Mouse (Mus musculus): ENCODE results near the gene Pgam5. TPM values are rescaled to one million over a fixed set of nuclear protein-coding genes. Genes with fewer than 3 reads are reported as not detected.

Pgam5 gene
- polyA plus RNA-seq, 1 experiment from 2014 or later: 25.5 TPM

- no peaks in the 10 kb centered on the region for H3K27me3 ChIP-seq (replicated peaks; ENCODE audit: control insufficient read depth, insufficient read depth, low read length)
- no peak overlapping the region for H3K9ac ChIP-seq (ENCODE audit: low read depth, low read length)
- no peaks in the 10 kb centered on the region for H3K4me1 ChIP-seq (replicated peaks; ENCODE audit: control insufficient read depth, insufficient read depth, low read length)
- no peak for TF ChIP-seq CTCF (IDR thresholded peaks at IDR 0.05; ENCODE audit: low read depth)
- no peak overlapping the region for H3K4me3 ChIP-seq (ENCODE audit: low read depth, low read length)
- H3K4me2 ChIP-seq (replicated peaks; ENCODE audit: low read depth): no peak overlapping the region
- ATAC-seq: no peak
- no peaks in the 10 kb centered on the region for H3K36me3 ChIP-seq (ENCODE audit: control insufficient read depth, insufficient read depth)
- no peaks in the 10 kb centered on the region for H3K9me3 ChIP-seq (ENCODE audit: control insufficient read depth)
- H3K27ac ChIP-seq (ENCODE audit: low read depth, low read length): no peak overlapping the region
- WGBS: 95% methylated on average over 1 of the region's 1 CpGs
Measured at GRCm38 (mm10) chr5:110276910-110277309, 7.2 kb upstream of the Pgam5 start.

GRCm38 (mm10) chr5:110276391-110276790, 6.7 kb upstream of the Pgam5 start:
- ATAC-seq: no peak
- Histone ChIP-seq H3K36me3 (ENCODE audit: control insufficient read depth, insufficient read depth) (no peaks in the 10 kb centered on the region), H3K27ac (ENCODE audit: low read depth, low read length) (no peak overlapping the region), H3K9me3 (ENCODE audit: control insufficient read depth) (no peaks in the 10 kb centered on the region), H3K4me1 (replicated peaks; ENCODE audit: control insufficient read depth, insufficient read depth, low read length) (no peaks in the 10 kb centered on the region), H3K9ac (ENCODE audit: low read depth, low read length) (no peak overlapping the region), H3K27me3 (replicated peaks; ENCODE audit: control insufficient read depth, insufficient read depth, low read length) (no peaks in the 10 kb centered on the region), H3K4me3 (ENCODE audit: low read depth, low read length) (no peak overlapping the region), H3K4me2 (replicated peaks; ENCODE audit: low read depth) (no peak overlapping the region)
- TF ChIP-seq CTCF (IDR thresholded peaks at IDR 0.05; ENCODE audit: low read depth): no peak
- 79% methylated on average over 2 of the region's 2 CpGs for WGBS

- no peaks in the 10 kb centered on the region for H3K36me3 ChIP-seq (ENCODE audit: control insufficient read depth, insufficient read depth)
- no peak for ATAC-seq
- no peaks in the 10 kb centered on the region for H3K9me3 ChIP-seq (ENCODE audit: control insufficient read depth)
- H3K27ac ChIP-seq (ENCODE audit: low read depth, low read length): no peak overlapping the region
- no peak overlapping the region for H3K4me3 ChIP-seq (ENCODE audit: low read depth, low read length)
- H3K4me2 ChIP-seq (replicated peaks; ENCODE audit: low read depth): no peak overlapping the region
- no peaks in the 10 kb centered on the region for H3K27me3 ChIP-seq (replicated peaks; ENCODE audit: control insufficient read depth, insufficient read depth, low read length)
- 75% methylated on average over 2 of the region's 2 CpGs for WGBS
- no peak overlapping the region for H3K9ac ChIP-seq (ENCODE audit: low read depth, low read length)
- no peaks in the 10 kb centered on the region for H3K4me1 ChIP-seq (replicated peaks; ENCODE audit: control insufficient read depth, insufficient read depth, low read length)
- TF ChIP-seq CTCF (IDR thresholded peaks at IDR 0.05; ENCODE audit: low read depth): no peak
Measured at GRCm38 (mm10) chr5:110274846-110275245, 5.1 kb upstream of the Pgam5 start.

GRCm38 (mm10) chr5:110274147-110274546, 4.4 kb upstream of the Pgam5 start:
- no peak overlapping the region for H3K27ac ChIP-seq (ENCODE audit: low read depth, low read length)
- H3K27me3 ChIP-seq (replicated peaks; ENCODE audit: control insufficient read depth, insufficient read depth, low read length): no peaks in the 10 kb centered on the region
- H3K4me3 ChIP-seq (ENCODE audit: low read depth, low read length): no peak overlapping the region
- no peak for ATAC-seq
- H3K9me3 ChIP-seq (ENCODE audit: control insufficient read depth): no peaks in the 10 kb centered on the region
- H3K4me2 ChIP-seq (replicated peaks; ENCODE audit: low read depth): no peak overlapping the region
- no peak overlapping the region for H3K9ac ChIP-seq (ENCODE audit: low read depth, low read length)
- no peaks in the 10 kb centered on the region for H3K36me3 ChIP-seq (ENCODE audit: control insufficient read depth, insufficient read depth)
- 71% methylated on average over 4 of the region's 4 CpGs for WGBS
- TF ChIP-seq CTCF (IDR thresholded peaks at IDR 0.05; ENCODE audit: low read depth): no peak
- H3K4me1 ChIP-seq (replicated peaks; ENCODE audit: control insufficient read depth, insufficient read depth, low read length): no peaks in the 10 kb centered on the region

- Histone ChIP-seq H3K27me3 (replicated peaks; ENCODE audit: control insufficient read depth, insufficient read depth, low read length) (no peaks in the 10 kb centered on the region), H3K36me3 (ENCODE audit: control insufficient read depth, insufficient read depth) (peaks cover 13% of the 10 kb centered on the region), H3K27ac (ENCODE audit: low read depth, low read length) (no peak overlapping the region), H3K4me2 (replicated peaks; ENCODE audit: low read depth) (no peak overlapping the region), H3K9ac (ENCODE audit: low read depth, low read length) (no peak overlapping the region), H3K4me1 (replicated peaks; ENCODE audit: control insufficient read depth, insufficient read depth, low read length) (peaks cover 10% of the 10 kb centered on the region), H3K9me3 (ENCODE audit: control insufficient read depth) (no peaks in the 10 kb centered on the region), H3K4me3 (ENCODE audit: low read depth, low read length) (no peak overlapping the region)
- no peak for TF ChIP-seq CTCF (IDR thresholded peaks at IDR 0.05; ENCODE audit: low read depth)
- WGBS: 93% methylated on average over 6 of the region's 6 CpGs
- ATAC-seq: no peak
Measured at GRCm38 (mm10) chr5:110270242-110270641, 529 bp upstream of the Pgam5 start.

- Histone ChIP-seq H3K36me3 (ENCODE audit: control insufficient read depth, insufficient read depth) (peaks cover 22% of the 10 kb centered on the region), H3K9me3 (ENCODE audit: control insufficient read depth) (no peaks in the 10 kb centered on the region), H3K4me3 (ENCODE audit: low read depth, low read length) (no peak overlapping the region), H3K27ac (ENCODE audit: low read depth, low read length) (no peak overlapping the region), H3K9ac (ENCODE audit: low read depth, low read length) (no peak overlapping the region), H3K4me2 (replicated peaks; ENCODE audit: low read depth) (no peak overlapping the region), H3K27me3 (replicated peaks; ENCODE audit: control insufficient read depth, insufficient read depth, low read length) (no peaks in the 10 kb centered on the region), H3K4me1 (replicated peaks; ENCODE audit: control insufficient read depth, insufficient read depth, low read length) (peaks cover 10% of the 10 kb centered on the region)
- TF ChIP-seq CTCF (IDR thresholded peaks at IDR 0.05; ENCODE audit: low read depth): no peak
- ATAC-seq: no peak
- 54% methylated on average over 4 of the region's 4 CpGs for WGBS
Measured at GRCm38 (mm10) chr5:110266941-110267340, 2.8 kb downstream of the Pgam5 start.

- Histone ChIP-seq H3K4me1 (replicated peaks; ENCODE audit: control insufficient read depth, insufficient read depth, low read length) (no peaks in the 10 kb centered on the region), H3K36me3 (ENCODE audit: control insufficient read depth, insufficient read depth) (peaks cover 87% of the 10 kb centered on the region), H3K4me2 (replicated peaks; ENCODE audit: low read depth) (no peak overlapping the region), H3K27me3 (replicated peaks; ENCODE audit: control insufficient read depth, insufficient read depth, low read length) (no peaks in the 10 kb centered on the region), H3K4me3 (ENCODE audit: low read depth, low read length) (no peak overlapping the region), H3K9me3 (ENCODE audit: control insufficient read depth) (no peaks in the 10 kb centered on the region), H3K27ac (ENCODE audit: low read depth, low read length) (no peak overlapping the region), H3K9ac (ENCODE audit: low read depth, low read length) (no peak overlapping the region)
- no peak for TF ChIP-seq CTCF (IDR thresholded peaks at IDR 0.05; ENCODE audit: low read depth)
- WGBS: 72% methylated on average over 2 of the region's 2 CpGs
- ATAC-seq: no peak
Measured at GRCm38 (mm10) chr5:110244091-110244490, 25.6 kb downstream of the Pgam5 start.

All from intestine, postnatal 0 days (tissue).